Comparison of ENCODE assay signal across 8 mouse cellular contexts in the genomic region with DNA sequence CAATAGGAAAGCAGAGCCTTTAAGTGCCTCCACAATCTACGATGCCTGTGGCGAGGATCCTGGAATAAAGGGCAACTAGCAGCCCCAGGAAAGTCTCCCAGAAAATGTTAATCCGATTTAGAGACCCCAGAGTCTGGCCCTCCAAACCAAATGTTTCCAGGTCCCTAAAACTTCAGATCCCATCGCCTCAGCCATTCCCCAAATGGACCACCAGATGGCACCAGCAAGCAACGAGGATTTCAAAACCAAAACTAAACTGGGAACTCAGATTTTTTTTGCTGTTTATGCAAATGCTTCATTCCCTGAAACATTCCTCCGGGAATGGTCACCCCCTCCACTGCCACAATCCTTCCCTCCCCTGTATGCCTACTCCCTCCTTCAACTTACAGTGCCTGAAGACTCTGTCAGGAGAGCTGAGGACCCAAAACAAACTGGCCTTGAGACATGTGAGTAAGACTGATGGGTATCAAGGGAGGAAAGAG. TPM values are rescaled to one million over a fixed set of nuclear protein-coding genes. Genes with fewer than 3 reads are reported as not detected.
DNase-seq lines count a peak whose midpoint lies in the region; ATAC-seq and TF ChIP-seq lines count a peak whose summit lies in the region.

A gene (plus strand): TSS at position 51 of the 482 bp plus-strand sequence.

- peak; percentile 11 to 42 for DNase-seq in CD8-positive naive resting alpha-beta T cell, adult 2 months (ENCODE audit: low read depth in 2 of 2, low spot score in 2 of 2)
- DNase-seq in adrenal gland, postnatal 4 days (ENCODE audit: low spot score in 2 of 2): peak in 1 of 2 experiments; percentile 60
- peak; percentile 38 for DNase-seq in heart, postnatal 0 days (ENCODE audit: low spot score)
- peak; percentile 48 to 77 for DNase-seq in kidney, postnatal 25 days
- peak; percentile 35 for DNase-seq in thymus, postnatal 14 days

- H3K27me3 ChIP-seq in heart, postnatal 0 days (ENCODE audit: control insufficient read depth, insufficient read depth, low read length): no peaks in the 10 kb centered on the region
- H3K27me3 ChIP-seq in liver, embryonic 16.5 days (ENCODE audit: control insufficient read depth, insufficient read depth, low read depth, low read length): no peaks in the 10 kb centered on the region
- H3K27me3 ChIP-seq in neural tube, embryonic 12.5 days (replicated peaks): no peaks in the 10 kb centered on the region

- peak; percentile 37; the same call in 1 of the 2 replicates for TF ChIP-seq POLR2A in embryonic fibroblast, embryonic 13.5 days (IDR thresholded peaks at IDR 0.05; ENCODE audit: low read depth, low read length)

- no peak for TF ChIP-seq EP300 in heart, postnatal 0 days (IDR thresholded peaks at IDR 0.05; ENCODE audit: low read depth)

- H3K4me3 ChIP-seq in embryonic fibroblast, embryonic 13.5 days (ENCODE audit: insufficient read depth, low read length): no peak within 1 kb of the TSS
- peak within 1 kb of the TSS; percentile 40 for H3K4me3 ChIP-seq in heart, postnatal 0 days (ENCODE audit: low read depth, low read length)
- H3K4me3 ChIP-seq in liver, embryonic 16.5 days (ENCODE audit: low read depth, low read length): peak within 1 kb of the TSS; percentile 38
- H3K4me3 ChIP-seq in neural tube, embryonic 12.5 days: no peak within 1 kb of the TSS

- no peak within 1 kb of the TSS for H3K9ac ChIP-seq in heart, postnatal 0 days (replicated peaks; ENCODE audit: low read depth, low read length)
- no peak within 1 kb of the TSS for H3K9ac ChIP-seq in liver, embryonic 16.5 days (ENCODE audit: low read depth, low read length)
- no peak within 1 kb of the TSS for H3K9ac ChIP-seq in neural tube, embryonic 12.5 days

- 0 out of 2 replicates have a peak, but pooled peaks have one; percentile 23 for TF ChIP-seq CTCF in embryonic fibroblast, embryonic 13.5 days (IDR thresholded peaks at IDR 0.05; ENCODE audit: borderline replicate concordance, insufficient read depth, low read length)
- peak; percentile 74 for TF ChIP-seq CTCF in heart, postnatal 0 days (IDR thresholded peaks at IDR 0.05; ENCODE audit: low read depth)

- H3K27ac ChIP-seq in embryonic fibroblast, embryonic 13.5 days (ENCODE audit: insufficient read depth, low read length): peak within 1 kb of the TSS; percentile 49
- H3K27ac ChIP-seq in heart, postnatal 0 days (ENCODE audit: low read depth): no peak within 1 kb of the TSS
- no peak within 1 kb of the TSS for H3K27ac ChIP-seq in liver, embryonic 16.5 days (ENCODE audit: low read length)
- H3K27ac ChIP-seq in neural tube, embryonic 12.5 days: no peak within 1 kb of the TSS

- H3K4me2 ChIP-seq in heart, postnatal 0 days (ENCODE audit: low read depth, low read length): peak within 1 kb of the TSS; percentile 62
- peak within 1 kb of the TSS; percentile 43 for H3K4me2 ChIP-seq in liver, embryonic 16.5 days (ENCODE audit: low read depth, low read length)
- peak within 1 kb of the TSS; percentile 42 for H3K4me2 ChIP-seq in neural tube, embryonic 12.5 days (replicated peaks)

- H3K9me3 ChIP-seq in heart, postnatal 0 days (replicated peaks; ENCODE audit: control insufficient read depth, low read length): no peaks in the 10 kb centered on the region
- H3K9me3 ChIP-seq in liver, embryonic 16.5 days (replicated peaks; ENCODE audit: control insufficient read depth, low read length): no peaks in the 10 kb centered on the region
- no peaks in the 10 kb centered on the region for H3K9me3 ChIP-seq in neural tube, embryonic 12.5 days

- no peaks in the 10 kb centered on the region for H3K4me1 ChIP-seq in embryonic fibroblast, embryonic 13.5 days (ENCODE audit: control insufficient read depth, insufficient read depth, low read length)
- H3K4me1 ChIP-seq in heart, postnatal 0 days (ENCODE audit: control insufficient read depth, insufficient read depth): no peaks in the 10 kb centered on the region
- H3K4me1 ChIP-seq in liver, embryonic 16.5 days (ENCODE audit: control insufficient read depth, low read depth, low read length): no peaks in the 10 kb centered on the region
- no peaks in the 10 kb centered on the region for H3K4me1 ChIP-seq in neural tube, embryonic 12.5 days

- H3K36me3 ChIP-seq in heart, postnatal 0 days (replicated peaks; ENCODE audit: control insufficient read depth, insufficient read depth, low read length): no peaks in the 10 kb centered on the region
- no peaks in the 10 kb centered on the region for H3K36me3 ChIP-seq in liver, embryonic 16.5 days (ENCODE audit: control insufficient read depth, insufficient read depth)
- H3K36me3 ChIP-seq in neural tube, embryonic 12.5 days: no peaks in the 10 kb centered on the region

- no peak for ATAC-seq in heart, postnatal 0 days (ENCODE audit: insufficient read depth, low read depth)
- no peak for ATAC-seq in liver, embryonic 16.5 days (ENCODE audit: low read depth)
- no peak for ATAC-seq in neural tube, embryonic 12.5 days (ENCODE audit: low FRiP score, low read depth)

- 6% methylated on average over 6 of the region's 6 CpGs for WGBS in heart, postnatal 0 days
- WGBS in liver, embryonic 16.5 days (ENCODE audit: insufficient replicate concordance): 5% methylated on average over 6 of the region's 6 CpGs
- 14% methylated on average over 6 of the region's 6 CpGs for WGBS in neural tube, embryonic 12.5 days

RNA-seq across cellular contexts. Expression of the gene that starts here (rescaled TPM):
- 10 to 100 TPM; 36.8 to 48.1 TPM for total RNA-seq in adrenal gland, postnatal 4 days (2021)
- polyA plus RNA-seq in embryonic fibroblast, embryonic 13.5 days (2011; ENCODE audit: insufficient read length, low read depth, missing spikeins): 15.4 and 30.1 TPM in 2 replicates
- 3.9 and 11.1 TPM in 2 replicates for total RNA-seq in heart, postnatal 0 days (2014; rRNA removed; ENCODE audit: low replicate concordance)
- 3.1 and 4.3 TPM in 2 replicates for polyA plus RNA-seq in heart, postnatal 0 days (2015; fragmentation: Nextera tagmentation; extraction: Ambion mirVana)
- polyA plus RNA-seq in liver, embryonic 16.5 days (2015; fragmentation: Nextera tagmentation; extraction: Ambion mirVana): 26.7 and 30.1 TPM in 2 replicates
- polyA plus RNA-seq in neural tube, embryonic 12.5 days (2016; fragmentation: Nextera tagmentation; extraction: Ambion mirVana): 0.06 and 0.28 TPM in 2 replicates

Comparison
In these comparisons a context has a peak if more than half of its experiments do, and no peak if none do; other contexts are left out.
1. H3K4me3 ChIP-seq: peak in heart, postnatal 0 days (single experiment) and liver, embryonic 16.5 days (single experiment); none in embryonic fibroblast, embryonic 13.5 days (single experiment) and neural tube, embryonic 12.5 days (single experiment).
2. Peak in every context shown above with its lines, with median percentiles within 50 percentile points of each other: H3K4me2 ChIP-seq.